Mouse (Mus musculus) retina, postnatal 7 days (tissue): Measurements from ENCODE around the gene Smc4.
"Not testable (repeated sequence)": the region's sequence is repeated elsewhere in the genome, so short reads cannot be mapped to it uniquely, and the experiment has no call there.

ENCODE experiments used
- DNase-seq: peaks from one replicate; pipeline ENCODE4 v3.0.0-alpha.2; 2012; ENCODE audit warnings: low read depth, low spot score

Gene Smc4

GRCm38 (mm10) chr3:69017181-69017580, 12.6 kb downstream of the Smc4 start:
- no peak for DNase-seq

GRCm38 (mm10) chr3:69018635-69019034, 14.1 kb downstream of the Smc4 start:
- DNase-seq = not testable (repeated sequence)

- no peak for DNase-seq
These were observed 15.7 kb downstream of the Smc4 start for GRCm38 (mm10) chr3:69020285-69020684.

GRCm38 (mm10) chr3:69020764-69021163, 16.2 kb downstream of the Smc4 start:
- DNase-seq = no peak

GRCm38 (mm10) chr3:69026133-69026783, 21.7 kb downstream of the Smc4 start:
- DNase-seq = no peak

GRCm38 (mm10) chr3:69040105-69040504, 35.6 kb downstream of the Smc4 start:
- no peak for DNase-seq

- no peak for DNase-seq
These were observed 36.8 kb downstream of the Smc4 start for GRCm38 (mm10) chr3:69041298-69041697.

- no peak for DNase-seq
These were observed 39.6 kb downstream of the Smc4 start for GRCm38 (mm10) chr3:69044167-69044591.

GRCm38 (mm10) chr3:69044645-69045399, 40.3 kb downstream of the Smc4 start, which contains the start of gene Trim59:
Gene Trim59, minus strand, starts transcription at chr3:69044755.
- peak; percentile 91 for DNase-seq

GRCm38 (mm10) chr3:69045400-69045703, 40.8 kb downstream of the Smc4 start:
- DNase-seq = no peak

- DNase-seq = no peak
These were observed 41.2 kb downstream of the Smc4 start for GRCm38 (mm10) chr3:69045750-69046149.

GRCm38 (mm10) chr3:69046509-69046908, 42.0 kb downstream of the Smc4 start:
- no peak for DNase-seq

GRCm38 (mm10) chr3:69047684-69048083, 43.1 kb downstream of the Smc4 start:
- no peak for DNase-seq

- DNase-seq = no peak
These were observed 44.5 kb downstream of the Smc4 start for GRCm38 (mm10) chr3:69049011-69049410.

GRCm38 (mm10) chr3:69051894-69052293, 47.4 kb downstream of the Smc4 start:
- DNase-seq = no peak

- DNase-seq = no peak
These were observed 50.4 kb downstream of the Smc4 start for GRCm38 (mm10) chr3:69054760-69055432.

- DNase-seq = no peak
These were observed 51.3 kb downstream of the Smc4 start for GRCm38 (mm10) chr3:69055871-69056270.

- DNase-seq = no peak
These were observed 56.1 kb downstream of the Smc4 start for GRCm38 (mm10) chr3:69060672-69061071.

- no peak for DNase-seq
These were observed 58.2 kb downstream of the Smc4 start for GRCm38 (mm10) chr3:69062764-69063163.

- peak; percentile 29 for DNase-seq
These were observed 59.5 kb downstream of the Smc4 start for GRCm38 (mm10) chr3:69064005-69064404.
